Mouse (Mus musculus): ENCODE measurements around the gene Sec24d. TPM values are rescaled to one million over a fixed set of nuclear protein-coding genes. Genes with fewer than 3 reads are reported as not detected.

Sec24d gene
- polyA plus RNA-seq (2012; rRNA removed): 41.5 and 51.1 TPM in 2 replicates

DNA sequence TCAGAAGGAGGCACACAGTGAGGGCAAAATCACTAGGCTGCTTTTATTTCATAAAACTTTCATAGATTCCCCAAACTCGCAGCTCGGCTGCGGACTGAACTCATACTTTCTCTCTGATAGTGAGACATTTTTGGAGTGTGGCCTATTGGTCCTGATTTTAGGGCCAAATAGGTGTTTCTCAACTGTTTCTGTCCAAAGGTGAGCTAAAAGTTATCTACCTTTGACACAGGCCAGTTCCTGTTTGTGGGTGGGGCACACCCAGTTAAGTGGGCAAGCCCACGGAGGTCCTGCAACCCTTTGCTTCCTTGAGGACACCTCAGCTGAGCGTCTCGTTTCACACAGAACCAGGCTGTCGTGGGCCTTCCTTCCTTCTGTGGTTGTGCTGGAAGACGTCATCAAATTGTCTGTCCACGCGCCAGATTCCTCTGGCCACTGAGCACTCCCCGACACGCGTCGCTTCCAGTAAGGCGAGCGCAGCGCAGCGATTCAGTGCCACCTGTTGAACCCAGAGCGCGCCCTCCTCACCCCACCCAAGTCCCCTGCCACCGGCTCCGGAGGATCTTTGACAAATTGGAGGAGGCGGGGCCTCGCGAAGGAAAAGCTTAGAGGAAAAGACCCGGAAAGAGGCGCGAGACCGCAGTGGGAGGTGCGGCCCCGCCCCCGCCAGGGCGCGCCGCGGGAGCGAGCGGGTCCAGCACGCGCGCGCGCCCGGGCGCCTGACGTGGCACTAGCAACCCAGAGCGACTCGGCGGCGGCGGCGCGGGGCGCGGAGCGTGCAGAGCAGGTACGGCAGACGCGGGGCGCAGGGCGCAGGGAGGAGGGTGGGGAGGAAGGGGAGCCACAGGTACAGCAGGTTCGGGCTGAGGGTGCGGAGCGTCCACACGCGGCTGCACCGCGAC is at the start of gene Sec24d:
Gene Sec24d (plus strand): TSS at position 703 of the 899 bp plus-strand sequence.
- DNase-seq: peak; percentile 85
- Histone ChIP-seq H3K4me3 (replicated peaks; ENCODE audit: extremely low read depth, low read depth, low read length) (peak within 1 kb of the TSS; percentile 77), H3K4me1 (ENCODE audit: control insufficient read depth, insufficient read depth, low read length) (no peaks in the 10 kb centered on the region)
- 3% methylated on average over 68 of the region's 68 CpGs for WGBS
- TF ChIP-seq POLR2A (IDR thresholded peaks at IDR 0.05; ENCODE audit: borderline replicate concordance, extremely low read depth, low read depth, low read length): peak; percentile 43; the same call in 1 of the 2 replicates
- TF ChIP-seq CTCF (IDR thresholded peaks at IDR 0.05; ENCODE audit: insufficient read depth, low read length): no peak

DNA sequence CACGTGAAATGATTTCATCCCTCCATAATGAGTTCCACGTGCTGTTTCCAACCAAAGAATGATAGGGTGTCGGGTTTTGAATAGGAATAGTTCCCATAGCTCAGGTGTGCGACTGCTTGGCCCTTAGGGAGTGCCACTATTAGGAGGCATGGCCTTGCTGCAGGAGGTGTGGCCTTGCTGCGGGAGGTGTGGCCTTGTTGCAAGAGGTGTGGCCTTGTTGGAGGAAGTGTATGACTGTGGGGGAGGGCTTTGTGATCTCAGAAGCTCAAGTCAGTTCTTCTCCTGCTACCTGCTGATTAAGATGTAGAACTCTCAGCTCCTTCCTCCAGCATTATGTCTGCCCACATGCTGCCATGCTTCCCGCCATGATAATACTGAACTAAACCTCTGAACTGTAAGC is 48.6 kb upstream of the Sec24d start:
- WGBS: 57% methylated on average over 6 of the region's 6 CpGs
- no peak for DNase-seq
- Histone ChIP-seq H3K4me1 (ENCODE audit: control insufficient read depth, insufficient read depth, low read length) (no peaks in the 10 kb centered on the region), H3K4me3 (replicated peaks; ENCODE audit: extremely low read depth, low read depth, low read length) (no peak overlapping the region)
- TF ChIP-seq CTCF (IDR thresholded peaks at IDR 0.05; ENCODE audit: insufficient read depth, low read length): no peak
- TF ChIP-seq POLR2A (IDR thresholded peaks at IDR 0.05; ENCODE audit: borderline replicate concordance, extremely low read depth, low read depth, low read length): no peak

DNA sequence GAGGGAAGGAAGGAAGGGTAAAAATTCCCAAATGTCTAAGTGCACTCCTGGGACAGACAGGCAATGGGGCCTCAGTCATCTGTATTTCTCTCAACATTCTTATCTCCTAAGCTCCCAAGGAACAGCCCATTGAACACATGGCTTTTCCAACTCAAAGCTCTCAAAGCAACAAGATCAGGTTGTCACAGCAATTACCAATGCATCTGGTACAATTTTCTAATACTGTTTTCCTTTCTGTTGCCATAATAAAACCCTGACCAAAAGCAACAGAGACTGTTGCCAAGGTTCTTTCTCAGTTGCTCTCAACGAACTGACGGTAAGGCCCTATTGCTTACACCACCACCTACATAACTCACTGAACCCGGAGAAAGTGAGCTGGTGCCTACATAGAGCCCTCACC is 40.0 kb upstream of the Sec24d start:
- no peak for DNase-seq
- H3K4me1 ChIP-seq (ENCODE audit: control insufficient read depth, insufficient read depth, low read length): no peaks in the 10 kb centered on the region
- 64% methylated on average over 3 of the region's 3 CpGs for WGBS

GRCm38 (mm10) chr3:123231639-123232038 is 35.6 kb upstream of the Sec24d start:
- 90% methylated on average over 2 of the region's 2 CpGs for WGBS
- DNase-seq: no peak
- TF ChIP-seq CTCF (IDR thresholded peaks at IDR 0.05; ENCODE audit: insufficient read depth, low read length): no peak
- TF ChIP-seq POLR2A (IDR thresholded peaks at IDR 0.05; ENCODE audit: borderline replicate concordance, extremely low read depth, low read depth, low read length): no peak

More for the DNA sequence above, 40.0 kb upstream of the Sec24d start:
- TF ChIP-seq POLR2A (IDR thresholded peaks at IDR 0.05; ENCODE audit: borderline replicate concordance, extremely low read depth, low read depth, low read length): no peak
- no peak for TF ChIP-seq CTCF (IDR thresholded peaks at IDR 0.05; ENCODE audit: insufficient read depth, low read length)
- no peak overlapping the region for H3K4me3 ChIP-seq (replicated peaks; ENCODE audit: extremely low read depth, low read depth, low read length)

GRCm38 (mm10) chr3:123234191-123234836 is 32.9 kb upstream of the Sec24d start:
- WGBS: 32% methylated on average over 16 of the region's 16 CpGs
- Histone ChIP-seq H3K4me3 (replicated peaks; ENCODE audit: extremely low read depth, low read depth, low read length) (no peak overlapping the region), H3K4me1 (ENCODE audit: control insufficient read depth, insufficient read depth, low read length) (no peaks in the 10 kb centered on the region; the same call in 1 of the 2 replicates)
- no peak for TF ChIP-seq POLR2A (IDR thresholded peaks at IDR 0.05; ENCODE audit: borderline replicate concordance, extremely low read depth, low read depth, low read length)
- TF ChIP-seq CTCF (IDR thresholded peaks at IDR 0.05; ENCODE audit: insufficient read depth, low read length): no peak; the same call in 1 of the 2 replicates
- peak; percentile 13 for DNase-seq

More at GRCm38 (mm10) chr3:123231639-123232038, 35.6 kb upstream of the Sec24d start:
- Histone ChIP-seq H3K4me3 (replicated peaks; ENCODE audit: extremely low read depth, low read depth, low read length) (no peak overlapping the region), H3K4me1 (ENCODE audit: control insufficient read depth, insufficient read depth, low read length) (no peaks in the 10 kb centered on the region; the same call in 1 of the 2 replicates)

DNA sequence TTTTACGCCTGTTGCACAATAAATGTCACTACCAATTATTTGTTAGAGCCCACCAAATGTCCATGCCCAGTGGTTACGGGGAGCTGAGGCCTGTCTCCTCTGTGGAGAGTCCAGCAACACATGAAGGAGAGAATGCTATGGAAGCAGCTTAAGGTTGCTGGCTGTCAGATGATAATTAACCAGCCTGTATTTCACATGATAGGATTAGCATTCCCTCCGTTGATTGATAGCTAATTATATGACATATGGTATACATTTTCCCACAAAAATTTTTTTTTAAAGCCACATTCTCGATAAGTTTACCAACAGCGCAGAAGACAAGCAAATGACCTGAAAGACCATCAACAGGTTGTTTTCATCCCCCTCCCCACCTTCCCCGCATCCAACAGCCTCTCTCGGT is 31.8 kb upstream of the Sec24d start:
- WGBS: 46% methylated on average over 7 of the region's 7 CpGs
- no peak for DNase-seq
- no peak overlapping the region for H3K4me3 ChIP-seq (replicated peaks; ENCODE audit: extremely low read depth, low read depth, low read length)
- no peak for TF ChIP-seq POLR2A (IDR thresholded peaks at IDR 0.05; ENCODE audit: borderline replicate concordance, extremely low read depth, low read depth, low read length)
- no peak for TF ChIP-seq CTCF (IDR thresholded peaks at IDR 0.05; ENCODE audit: insufficient read depth, low read length)
- no peaks in the 10 kb centered on the region; the same call in 1 of the 2 replicates for H3K4me1 ChIP-seq (ENCODE audit: control insufficient read depth, insufficient read depth, low read length)

DNA sequence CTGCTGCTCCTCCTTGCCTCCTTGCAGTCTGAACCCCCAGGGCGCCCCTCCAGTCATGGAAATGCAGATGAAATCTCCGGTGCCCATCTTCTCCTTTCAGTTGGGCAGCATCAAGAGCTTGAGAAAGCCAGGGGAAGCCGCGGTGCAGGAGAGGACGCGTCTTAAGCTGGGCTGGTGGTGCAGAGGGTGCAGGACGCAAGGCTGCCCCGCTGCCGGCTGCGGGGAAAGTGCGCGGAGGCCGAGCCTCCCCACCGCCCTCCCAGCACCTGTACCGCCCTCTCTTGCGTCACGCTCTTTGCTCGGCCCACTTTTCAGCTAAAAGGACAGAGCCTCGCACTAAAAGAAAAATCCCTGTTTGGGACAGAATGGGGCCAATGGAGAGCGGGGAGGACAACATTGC is 31.3 kb upstream of the Sec24d start, which contains the start of gene Synpo2:
Gene Synpo2 (minus strand): TSS at position 229 of the 400 bp plus-strand sequence.
- TF ChIP-seq CTCF (IDR thresholded peaks at IDR 0.05; ENCODE audit: insufficient read depth, low read length): no peak
- TF ChIP-seq POLR2A (IDR thresholded peaks at IDR 0.05; ENCODE audit: borderline replicate concordance, extremely low read depth, low read depth, low read length): 0 out of 2 replicates have a peak, but pooled peaks have one; percentile 10
- DNase-seq: peak; percentile 58
- H3K4me1 ChIP-seq (ENCODE audit: control insufficient read depth, insufficient read depth, low read length): no peaks in the 10 kb centered on the region; the same call in 1 of the 2 replicates
- 1% methylated on average over 20 of the region's 20 CpGs for WGBS
- peak within 1 kb of the TSS; percentile 55 for H3K4me3 ChIP-seq (replicated peaks; ENCODE audit: extremely low read depth, low read depth, low read length)

DNA sequence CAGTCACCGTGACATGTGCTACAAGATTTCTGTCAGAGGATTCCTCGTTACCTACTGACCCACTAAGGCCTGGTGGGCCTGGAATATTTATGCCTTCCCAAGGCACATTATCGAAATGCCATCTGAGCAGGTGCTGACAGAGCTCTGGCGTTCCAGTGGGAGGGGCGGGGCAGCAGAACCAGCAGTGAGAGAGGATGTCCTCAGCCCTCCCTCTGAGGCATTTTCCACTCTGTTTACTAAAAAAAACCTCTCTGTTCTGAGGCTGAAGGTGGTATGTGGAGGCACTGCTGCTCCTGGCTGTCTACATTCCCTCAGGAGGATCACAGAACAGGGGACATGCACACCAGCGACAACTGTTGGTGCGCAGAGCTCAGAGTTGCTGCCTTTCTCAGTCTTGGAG is 30.2 kb upstream of the Sec24d start:
- no peak for DNase-seq
- WGBS: 36% methylated on average over 7 of the region's 7 CpGs
- Histone ChIP-seq H3K4me1 (ENCODE audit: control insufficient read depth, insufficient read depth, low read length) (no peaks in the 10 kb centered on the region; the same call in 1 of the 2 replicates), H3K4me3 (replicated peaks; ENCODE audit: extremely low read depth, low read depth, low read length) (no peak overlapping the region)
- TF ChIP-seq POLR2A (IDR thresholded peaks at IDR 0.05; ENCODE audit: borderline replicate concordance, extremely low read depth, low read depth, low read length): no peak
- TF ChIP-seq CTCF (IDR thresholded peaks at IDR 0.05; ENCODE audit: insufficient read depth, low read length): no peak

DNA sequence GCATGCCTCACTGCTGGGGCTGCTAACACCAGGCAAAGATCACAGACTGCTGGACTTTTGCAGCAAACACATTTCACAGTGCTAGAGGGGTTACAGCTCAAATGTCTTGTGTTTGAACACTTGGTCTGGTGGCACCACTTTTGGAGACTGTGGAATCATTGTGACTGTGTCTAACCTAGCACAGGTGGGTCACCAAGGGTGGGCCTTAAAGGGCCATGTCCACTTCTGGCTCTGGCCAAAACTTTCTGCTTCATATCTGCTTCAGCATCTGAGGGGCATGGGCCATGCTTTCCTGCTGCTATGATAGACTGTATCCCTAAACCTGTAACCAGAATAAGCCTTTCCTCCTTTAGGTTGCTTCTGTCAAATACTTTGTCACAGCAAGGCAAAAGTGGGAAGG is 29.8 kb upstream of the Sec24d start:
- Histone ChIP-seq H3K4me3 (replicated peaks; ENCODE audit: extremely low read depth, low read depth, low read length) (no peak overlapping the region), H3K4me1 (ENCODE audit: control insufficient read depth, insufficient read depth, low read length) (no peaks in the 10 kb centered on the region; the same call in 1 of the 2 replicates)
- no peak for DNase-seq
- TF ChIP-seq POLR2A (IDR thresholded peaks at IDR 0.05; ENCODE audit: borderline replicate concordance, extremely low read depth, low read depth, low read length): no peak
- TF ChIP-seq CTCF (IDR thresholded peaks at IDR 0.05; ENCODE audit: insufficient read depth, low read length): no peak

Measured in lung, adult 2 months (tissue).